Mouse (Mus musculus) embryonic facial prominence, embryonic 15.5 days (tissue): Measurements from ENCODE around the gene Adamts7. TPM values are rescaled to one million over a fixed set of nuclear protein-coding genes. Genes with fewer than 3 reads are reported as not detected.

Experiments used
- ATAC-seq: fragments of 200-750 bp; cut with Nextera tagmentation; 2 replicates; pipeline ENCODE4 v1.8.0; 2017; ENCODE audit warnings: low read depth, moderate TSS enrichment; ENCODE audit not compliant: insufficient number of reproducible peaks, low FRiP score, low TSS enrichment
- H3K27ac ChIP-seq: fragments of 300-500 bp; sonication (generic); replicated peaks from 2 replicates; pipeline ENCODE4 v1.5.1; 2015; ENCODE audit warnings: mild to moderate bottlenecking, inconsistent platforms
- H3K27me3 ChIP-seq: fragments of 300-500 bp; sonication (generic); 2 replicates; pipeline ENCODE4 v1.6.1; 2015; ENCODE audit warnings: inconsistent platforms
- H3K36me3 ChIP-seq: fragments of 300-500 bp; sonication (generic); 2 replicates; pipeline ENCODE4 v1.6.1; 2015; ENCODE audit warnings: mild to moderate bottlenecking, inconsistent platforms
- H3K4me1 ChIP-seq: fragments of 300-500 bp; sonication (generic); 2 replicates; pipeline ENCODE4 v1.6.1; 2015; ENCODE audit warnings: inconsistent platforms
- H3K4me2 ChIP-seq: fragments of 300-500 bp; sonication (generic); replicated peaks from 2 replicates; pipeline ENCODE4 v1.6.1; 2015; ENCODE audit warnings: mild to moderate bottlenecking, inconsistent platforms
- H3K4me3 ChIP-seq: fragments of 300-500 bp; sonication (generic); replicated peaks from 2 replicates; pipeline ENCODE4 v1.5.1; 2015; ENCODE audit warnings: mild to moderate bottlenecking, inconsistent platforms
- H3K9ac ChIP-seq: fragments of 300-500 bp; sonication (generic); 2 replicates; pipeline ENCODE4 v1.6.1; 2015; ENCODE audit warnings: inconsistent platforms
- H3K9me3 ChIP-seq: fragments of 300-500 bp; sonication (generic); replicated peaks from 2 replicates; pipeline ENCODE4 v1.6.1; 2016; ENCODE audit warnings: inconsistent platforms
- WGBS: fragments of 180-500 bp; shearing (Covaris S2); methylation state at CpG from one replicate; pipeline ENCODE4 v1.1.7; 2015; 5-methylcytosine and 5-hydroxymethylcytosine counted together
- polyA plus RNA-seq: library from polyadenylated mRNA; unstranded; fragments of >200 nt; fragmentation: Nextera tagmentation; extraction: Ambion mirVana; gene quantifications from 2 replicates; pipeline ENCODE4 v1.2.1, GENCODE M21; 2015

The Adamts7 gene
- polyA plus RNA-seq, 1 experiment from 2014 or later, result 14.7 TPM

DNA sequence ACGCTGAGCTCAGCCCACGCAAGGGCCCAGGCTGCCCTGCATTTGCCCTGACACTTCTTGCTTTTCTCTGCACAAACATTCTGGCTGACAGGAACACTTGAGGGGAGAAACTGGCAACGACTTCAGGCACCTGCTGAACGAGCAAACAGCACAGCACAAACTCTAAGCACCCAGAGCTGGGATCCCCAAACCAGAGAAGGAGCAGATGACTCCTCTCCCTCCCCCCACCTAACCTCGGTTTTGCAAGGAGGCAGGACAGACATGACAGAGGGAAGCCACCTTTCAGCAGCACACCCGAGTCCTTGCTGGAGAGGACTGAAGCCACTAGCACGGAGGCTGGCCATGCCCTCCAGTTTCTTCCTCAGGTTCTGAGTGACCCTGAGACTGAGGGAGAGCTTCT is 84.4 kb downstream of the Adamts7 start:
- no peak overlapping the region for H3K27ac ChIP-seq
- 76% methylated on average over 7 of the region's 7 CpGs for WGBS
- H3K9ac ChIP-seq, result no peak overlapping the region
- no peak overlapping the region for H3K4me3 ChIP-seq
- H3K4me1 ChIP-seq, result no peaks in the 10 kb centered on the region
- no peaks in the 10 kb centered on the region for H3K27me3 ChIP-seq
- no peak for ATAC-seq
- H3K36me3 ChIP-seq, result peaks cover 21% of the 10 kb centered on the region; the same call in 1 of the 2 replicates
- no peaks in the 10 kb centered on the region for H3K9me3 ChIP-seq
- no peak overlapping the region for H3K4me2 ChIP-seq

DNA sequence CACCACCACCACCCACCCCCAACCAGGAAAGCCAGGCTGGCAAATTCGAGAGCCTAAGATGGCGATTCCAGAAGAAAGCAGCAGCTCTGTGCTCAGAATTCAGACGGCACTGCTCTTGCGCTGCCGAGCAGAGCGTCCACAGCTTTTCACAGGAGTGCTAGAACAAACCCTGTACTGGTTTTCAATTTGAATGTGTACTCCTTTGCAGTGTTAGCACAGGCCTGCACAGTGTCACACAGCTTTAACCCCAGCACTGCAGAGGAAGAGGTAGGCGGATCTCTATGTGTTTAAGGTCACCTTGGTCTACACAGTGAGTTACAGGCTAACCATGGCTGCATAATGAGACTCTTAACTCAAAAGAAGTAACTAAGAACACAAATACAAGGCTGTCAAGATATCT is 85.5 kb downstream of the Adamts7 start:
- no peak for ATAC-seq
- Histone ChIP-seq H3K27ac (no peak overlapping the region), H3K4me1 (no peaks in the 10 kb centered on the region), H3K9ac (no peak overlapping the region), H3K4me3 (no peak overlapping the region), H3K4me2 (no peak overlapping the region), H3K27me3 (no peaks in the 10 kb centered on the region), H3K9me3 (no peaks in the 10 kb centered on the region), H3K36me3 (peaks cover 21% of the 10 kb centered on the region; the same call in 1 of the 2 replicates)
- 88% methylated on average over 7 of the region's 7 CpGs for WGBS

DNA sequence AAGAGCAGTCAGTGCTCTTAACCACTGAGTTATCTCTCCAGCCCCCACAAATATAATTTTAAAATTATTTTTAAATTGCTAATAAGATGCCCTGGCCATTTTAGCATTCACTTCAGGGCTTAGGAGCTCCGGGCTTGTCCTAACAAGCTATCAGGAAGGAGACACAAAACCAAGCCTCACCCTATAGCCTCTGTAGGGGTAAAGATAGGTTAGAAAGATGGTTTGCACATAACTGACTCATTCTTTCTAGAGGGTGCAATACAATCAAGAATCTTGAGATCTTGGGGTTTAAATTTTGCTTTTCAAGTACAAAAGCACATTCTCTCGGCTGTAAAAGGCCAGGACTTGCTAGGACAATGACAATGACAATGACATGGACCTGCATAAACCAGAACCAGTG is 86.2 kb downstream of the Adamts7 start:
- Histone ChIP-seq H3K4me2 (no peak overlapping the region), H3K27me3 (no peaks in the 10 kb centered on the region), H3K9ac (no peak overlapping the region), H3K36me3 (peaks cover 21% of the 10 kb centered on the region; the same call in 1 of the 2 replicates), H3K4me1 (no peaks in the 10 kb centered on the region), H3K27ac (no peak overlapping the region), H3K9me3 (no peaks in the 10 kb centered on the region), H3K4me3 (no peak overlapping the region)
- no peak for ATAC-seq
- 88% methylated on average over 2 of the region's 2 CpGs for WGBS

DNA sequence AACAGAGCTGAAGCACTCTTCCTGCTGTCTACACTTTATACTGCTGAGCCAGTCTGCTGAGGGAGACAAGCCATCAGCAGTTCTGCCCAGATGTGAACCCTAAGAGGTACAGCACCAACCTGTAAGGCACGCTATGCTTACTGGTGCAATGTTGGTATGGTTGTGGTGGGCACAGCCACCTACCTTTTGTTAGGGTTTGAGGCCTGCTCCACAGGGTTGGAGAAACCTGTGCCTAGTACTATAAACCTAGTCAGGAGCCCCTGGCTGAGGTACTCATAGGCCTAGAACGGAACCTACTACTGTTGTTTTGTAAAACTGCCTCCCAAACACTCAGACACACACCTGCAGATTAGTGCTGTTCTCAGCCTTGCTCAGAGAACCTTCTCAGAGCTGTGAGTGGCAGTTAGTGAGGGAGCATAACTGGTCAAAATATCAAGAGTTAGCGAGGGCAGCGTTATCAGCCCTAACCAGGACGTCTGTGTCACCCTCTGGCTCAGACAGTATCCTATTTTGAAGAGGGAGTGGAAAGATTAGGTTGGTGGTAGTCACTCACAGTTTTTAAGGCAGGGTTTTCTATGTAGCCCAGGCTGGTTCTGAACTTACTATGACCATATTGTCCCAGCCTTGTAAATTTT is 87.4 kb downstream of the Adamts7 start:
- Histone ChIP-seq H3K9me3 (no peaks in the 10 kb centered on the region), H3K27me3 (no peaks in the 10 kb centered on the region), H3K4me2 (no peak overlapping the region), H3K4me1 (no peaks in the 10 kb centered on the region), H3K36me3 (peaks cover 21% of the 10 kb centered on the region; the same call in 1 of the 2 replicates), H3K9ac (no peak overlapping the region), H3K4me3 (no peak overlapping the region), H3K27ac (no peak overlapping the region)
- WGBS, result 85% methylated on average over 5 of the region's 5 CpGs
- no peak for ATAC-seq

GRCm38 (mm10) chr9:90250964-90251750 is 88.3 kb downstream of the Adamts7 start:
- ATAC-seq, result no peak
- peaks cover 21% of the 10 kb centered on the region; the same call in 1 of the 2 replicates for H3K36me3 ChIP-seq
- H3K9me3 ChIP-seq, result no peaks in the 10 kb centered on the region
- no peak overlapping the region for H3K27ac ChIP-seq
- 70% methylated on average over 13 of the region's 13 CpGs for WGBS
- no peak overlapping the region for H3K4me2 ChIP-seq
- H3K4me1 ChIP-seq, result peaks cover 5% of the 10 kb centered on the region
- no peaks in the 10 kb centered on the region for H3K27me3 ChIP-seq
- no peak overlapping the region for H3K9ac ChIP-seq
- H3K4me3 ChIP-seq, result no peak overlapping the region

DNA sequence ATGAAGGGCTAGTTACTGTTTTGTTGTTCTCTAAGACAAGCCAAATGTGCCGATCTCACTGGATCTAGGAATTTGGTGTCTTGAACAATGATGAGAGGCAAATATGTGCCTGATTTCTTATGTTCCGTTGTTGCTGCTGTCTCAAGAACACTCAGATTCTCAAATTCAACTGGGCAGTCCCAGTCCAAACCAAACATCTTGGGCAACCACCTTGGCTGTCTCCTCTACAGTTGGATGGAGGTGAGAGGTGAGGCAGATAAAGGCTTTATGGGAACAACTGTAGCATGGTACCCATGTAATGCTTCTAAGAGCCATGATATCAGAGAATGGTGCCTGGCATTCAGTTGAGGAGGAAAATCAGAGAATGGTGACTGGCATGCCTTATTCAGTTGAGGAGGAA is 90.3 kb downstream of the Adamts7 start:
- no peak overlapping the region for H3K27ac ChIP-seq
- H3K4me1 ChIP-seq, result peaks cover 17% of the 10 kb centered on the region
- 85% methylated on average over 2 of the region's 2 CpGs for WGBS
- no peak overlapping the region for H3K9ac ChIP-seq
- no peaks in the 10 kb centered on the region for H3K9me3 ChIP-seq
- H3K36me3 ChIP-seq, result peaks cover 15% of the 10 kb centered on the region; the same call in 1 of the 2 replicates
- no peaks in the 10 kb centered on the region for H3K27me3 ChIP-seq
- H3K4me3 ChIP-seq, result no peak overlapping the region
- H3K4me2 ChIP-seq, result no peak overlapping the region
- no peak for ATAC-seq

- 53% methylated on average over 6 of the region's 6 CpGs for WGBS
- Histone ChIP-seq H3K36me3 (no peaks in the 10 kb centered on the region), H3K9me3 (no peaks in the 10 kb centered on the region), H3K4me1 (peaks cover 28% of the 10 kb centered on the region), H3K27me3 (no peaks in the 10 kb centered on the region), H3K4me2 (no peak overlapping the region), H3K9ac (no peak overlapping the region), H3K4me3 (no peak overlapping the region), H3K27ac (peak overlapping the region; percentile 51; the same call in 1 of the 2 replicates)
- ATAC-seq, result no peak
Observed at GRCm38 (mm10) chr9:90255844-90256405, 93.1 kb downstream of the Adamts7 start.

- peaks cover 35% of the 10 kb centered on the region for H3K4me1 ChIP-seq
- H3K27me3 ChIP-seq, result no peaks in the 10 kb centered on the region
- no peak overlapping the region for H3K4me2 ChIP-seq
- no peak overlapping the region for H3K27ac ChIP-seq
- H3K4me3 ChIP-seq, result no peak overlapping the region
- H3K9me3 ChIP-seq, result no peaks in the 10 kb centered on the region
- no peaks in the 10 kb centered on the region for H3K36me3 ChIP-seq
- WGBS, result 71% methylated on average over 7 of the region's 7 CpGs
- ATAC-seq, result no peak
- no peak overlapping the region for H3K9ac ChIP-seq
Observed at GRCm38 (mm10) chr9:90257220-90257619, 94.4 kb downstream of the Adamts7 start.

Other genes with a start within 250 kb of the Adamts7 start
- gene Ctsh, start 108.9 kb upstream of the Adamts7 start, polyA plus RNA-seq, result 58.9 and 67.1 TPM in 2 replicates
- 429 and 455 TPM in 2 replicates for gene Morf4l1, start 48.3 kb upstream of the Adamts7 start, polyA plus RNA-seq
- gene Tbc1d2b, start 107.7 kb downstream of the Adamts7 start, polyA plus RNA-seq, result 20.1 and 21.0 TPM in 2 replicates